Mouse (Mus musculus) CH12.LX (cell line): Measurements from ENCODE around the gene Hlf.

Experiments used
- BHLHE40 ChIP-seq: IDR thresholded peaks from 2 replicates; pipeline ENCODE4 v1.6.1; 2011; ENCODE audit warnings: mild to moderate bottlenecking, low read depth, low read length, improper control_type of control experiment
- CTCF ChIP-seq, 2 experiments: IDR thresholded peaks in 1 of 2; conservative IDR thresholded peaks in 1 of 2; 2 replicates each; pipeline ENCODE4 v1.5.1; 2011 to 2012; ENCODE audit warnings: low read depth in 2 of 2, low read length in 2 of 2, improper control_type of control experiment in 1 of 2, inconsistent platforms in 1 of 2, mild to moderate bottlenecking in 1 of 2, moderate library complexity in 1 of 2
- MAFK ChIP-seq: IDR thresholded peaks from 2 replicates; pipeline ENCODE4 v1.6.1; 2011; ENCODE audit warnings: low read length, improper control_type of control experiment; ENCODE audit not compliant: insufficient replicate concordance
- POLR2A ChIP-seq: IDR thresholded peaks from 2 replicates; pipeline ENCODE4 v1.6.1; 2011; ENCODE audit warnings: low read depth, mild to moderate bottlenecking, improper control_type of control experiment, low read length
- POLR2AphosphoS2 ChIP-seq: IDR thresholded peaks from 2 replicates; pipeline ENCODE4 v1.6.1; 2011; ENCODE audit warnings: low read depth, low read length, improper control_type of control experiment
- RCOR1 ChIP-seq: conservative IDR thresholded peaks from 2 replicates; pipeline ENCODE4 v1.6.1; 2012; ENCODE audit warnings: low read depth, mild to moderate bottlenecking, inconsistent platforms, low read length, improper control_type of control experiment
- ZNF384 ChIP-seq: IDR thresholded peaks from 2 replicates; pipeline ENCODE4 v1.6.1; 2012; ENCODE audit warnings: low read depth, low read length, improper control_type of control experiment, inconsistent platforms

- no peak for TF ChIP-seq ZNF384
- no peak for TF ChIP-seq CTCF (conservative IDR thresholded peaks at IDR 0.05 in 1 of 2, IDR thresholded peaks at IDR 0.05 in 1 of 2; ENCODE audit: low read depth in 2 of 2, low read length in 2 of 2)
- no peak for TF ChIP-seq POLR2AphosphoS2
- TF ChIP-seq RCOR1: no peak
- TF ChIP-seq BHLHE40: no peak
- no peak for TF ChIP-seq POLR2A
- no peak for TF ChIP-seq MAFK
These were observed 40.6 kb downstream of the Hlf start for GRCm38 (mm10) chr11:90350153-90350512.
